Mouse (Mus musculus) megakaryocyte, embryonic 14.5 days (primary cell): ENCODE measurements around the gene Mterf4.

Experiments
- FLI1 ChIP-seq: IDR thresholded peaks from 2 replicates; pipeline ENCODE4 v1.6.1; 2012; ENCODE audit warnings: low read length, inconsistent platforms, mixed read lengths
- GATA1 ChIP-seq: IDR thresholded peaks from 3 replicates; pipeline ENCODE4 v1.6.1; 2012; ENCODE audit warnings: mixed read lengths, low read length, inconsistent platforms, borderline replicate concordance

GRCm38 (mm10) chr1:93292006-93292405, 13.7 kb downstream of the Mterf4 start:
- no peak for TF ChIP-seq FLI1
- no peak for TF ChIP-seq GATA1
